Mouse (Mus musculus) lung, adult 2 months (tissue): Measurements from ENCODE around the gene Cd81. TPM values are rescaled to one million over a fixed set of nuclear protein-coding genes. Genes with fewer than 3 reads are reported as not detected.

Experiments
- DNase-seq: peaks from one replicate; pipeline ENCODE4 v3.0.0; 2022
- H3K4me1 ChIP-seq: fragments of 200-500 bp; 2 replicates; pipeline ENCODE4 v1.6.1; 2011; ENCODE audit warnings: low read length; ENCODE audit not compliant: control insufficient read depth, insufficient read depth
- H3K4me3 ChIP-seq: fragments of 200-500 bp; replicated peaks from 2 replicates; pipeline ENCODE3; 2011; ENCODE audit warnings: low read depth, mild to moderate bottlenecking, control low read depth, low read length; ENCODE audit errors: extremely low read depth
- CTCF ChIP-seq: fragments of 200-500 bp; IDR thresholded peaks from 2 replicates; pipeline ENCODE4 v1.5.1; 2011; ENCODE audit warnings: mild to moderate bottlenecking, low read length, control low read depth; ENCODE audit not compliant: insufficient read depth
- POLR2A ChIP-seq: fragments of 200-500 bp; IDR thresholded peaks from 2 replicates; pipeline ENCODE4 v1.6.1; 2011; ENCODE audit warnings: low read depth, mild to moderate bottlenecking, control low read depth, low read length, borderline replicate concordance; ENCODE audit errors: extremely low read depth
- WGBS: fragments of 180-500 bp; shearing (Covaris S2); methylation state at CpG from one replicate; pipeline ENCODE4 v1.1.7; 2018; 5-methylcytosine and 5-hydroxymethylcytosine counted together
- polyA plus RNA-seq: library from polyadenylated mRNA; depleted of rRNA; stranded (reverse); fragments of >200 nt; gene quantifications from 2 replicates; pipeline ENCODE4 v1.2.3, GENCODE M21; 2012

Gene Cd81
- polyA plus RNA-seq, 1 experiment: 575 TPM

DNA sequence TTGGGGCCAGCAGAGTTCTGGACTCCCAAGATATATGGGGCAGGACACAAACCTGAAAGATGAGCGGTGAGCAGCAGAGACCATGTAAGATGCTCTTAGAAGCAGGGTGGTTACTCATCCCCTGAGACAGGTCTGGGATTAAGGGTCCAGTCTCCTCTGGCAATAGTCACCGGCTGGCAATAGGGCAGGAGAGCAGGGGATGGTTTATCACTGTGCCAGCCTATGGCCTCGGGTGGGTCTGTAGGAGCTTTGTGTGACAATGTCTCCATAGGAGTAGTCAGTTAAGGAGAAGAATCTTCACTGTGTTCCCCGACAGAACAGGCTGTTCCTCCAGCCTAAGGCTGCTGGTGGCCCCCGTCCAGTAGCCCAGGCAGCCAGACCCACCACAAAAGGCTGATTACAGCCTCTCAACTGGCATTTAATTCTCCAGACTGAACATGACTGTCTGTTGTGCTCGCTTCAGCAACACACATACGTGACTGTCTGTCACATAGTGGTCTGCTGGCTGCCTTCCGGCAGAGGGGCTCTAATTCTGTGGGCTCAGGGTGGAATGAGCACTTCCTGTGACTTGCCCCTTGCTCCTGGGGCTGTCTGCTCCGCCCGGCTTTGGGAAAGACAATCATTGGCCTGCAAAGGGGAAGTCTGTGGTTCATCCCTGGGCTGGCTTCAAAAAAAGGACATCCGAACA is 3.1 kb downstream of the Cd81 start:
- TF ChIP-seq POLR2A: no peak
- no peak for TF ChIP-seq CTCF
- Histone ChIP-seq H3K4me1 (peaks cover 38% of the 10 kb centered on the region), H3K4me3 (no peak overlapping the region)
- WGBS: 51% methylated on average over 11 of the region's 11 CpGs
- DNase-seq: no peak

DNA sequence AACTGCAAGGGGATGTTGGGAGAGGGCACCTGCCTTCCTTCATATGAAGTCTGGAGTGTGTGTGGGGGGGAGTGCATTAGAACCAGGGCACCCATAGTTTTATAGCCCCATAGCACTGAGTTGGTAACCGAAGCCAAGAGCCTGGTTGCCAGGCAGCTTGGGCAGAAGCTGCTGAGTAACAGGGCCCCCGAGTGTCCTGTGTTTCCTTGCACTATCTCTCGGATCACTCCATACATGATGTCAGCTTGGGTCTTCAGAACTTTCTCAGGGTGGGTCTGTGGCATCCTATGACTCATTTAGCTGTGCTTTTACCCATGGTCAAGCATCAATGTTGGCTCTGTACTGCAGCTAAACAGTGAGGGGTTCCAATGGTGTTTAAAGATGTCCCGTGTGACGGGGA is 4.5 kb downstream of the Cd81 start:
- no peak for DNase-seq
- H3K4me3 ChIP-seq: no peak overlapping the region
- 65% methylated on average over 5 of the region's 5 CpGs for WGBS
- peaks cover 38% of the 10 kb centered on the region for H3K4me1 ChIP-seq
- no peak for TF ChIP-seq CTCF
- TF ChIP-seq POLR2A: no peak

DNA sequence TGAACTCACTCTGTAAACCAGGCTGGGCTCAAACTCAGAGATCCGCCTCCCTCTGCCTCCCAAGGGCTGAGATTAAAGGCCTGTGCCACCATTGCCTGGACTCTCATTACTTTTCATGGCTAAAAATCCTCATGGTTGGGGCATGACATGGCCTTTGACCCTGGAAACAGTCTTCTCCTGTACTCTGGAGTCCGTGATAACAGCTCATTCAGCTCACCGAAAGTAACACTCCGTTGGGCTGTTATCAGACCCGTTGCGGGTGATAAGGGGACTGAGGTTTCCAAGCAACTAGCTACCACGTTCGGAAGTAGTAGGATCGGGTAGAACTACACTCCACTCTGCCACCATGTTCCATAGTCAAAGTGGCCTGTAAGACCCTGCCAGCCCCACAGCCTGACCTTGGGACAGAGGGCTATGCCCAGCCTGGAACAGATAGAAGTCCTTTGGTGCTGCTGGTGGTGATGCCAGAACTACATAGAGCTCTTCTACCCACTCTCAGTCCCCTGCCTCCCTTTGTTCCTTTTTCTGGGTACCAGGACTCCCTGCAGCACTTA is 5.2 kb downstream of the Cd81 start:
- no peak for DNase-seq
- peaks cover 38% of the 10 kb centered on the region for H3K4me1 ChIP-seq
- no peak for TF ChIP-seq CTCF
- TF ChIP-seq POLR2A: no peak
- H3K4me3 ChIP-seq: no peak overlapping the region
- 49% methylated on average over 9 of the region's 9 CpGs for WGBS

DNA sequence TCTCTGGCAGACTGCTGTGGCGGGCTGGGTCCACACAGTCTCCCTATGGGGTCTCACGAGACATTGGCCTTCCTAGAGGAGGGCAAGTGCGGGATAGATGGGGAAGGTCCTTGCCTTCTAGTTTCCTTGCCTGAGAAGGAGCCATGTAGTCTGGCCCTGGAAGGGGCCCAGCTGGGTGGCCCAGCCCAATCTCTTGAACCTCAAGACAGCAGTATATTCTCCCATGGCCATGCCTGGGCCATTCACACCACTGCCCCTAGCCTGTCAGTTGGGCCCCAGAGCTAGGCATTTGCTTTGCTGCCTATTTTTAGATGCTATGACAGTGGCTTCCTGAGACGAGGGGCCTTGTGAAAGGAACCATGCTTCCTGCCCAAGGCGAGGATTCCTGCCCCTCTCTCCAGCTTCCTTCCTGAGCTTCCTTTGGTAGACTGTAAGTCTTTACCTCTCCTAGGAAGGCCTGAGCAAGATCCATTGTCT is 5.7 kb downstream of the Cd81 start:
- WGBS: 30% methylated on average over 5 of the region's 5 CpGs
- DNase-seq: no peak
- peaks cover 38% of the 10 kb centered on the region for H3K4me1 ChIP-seq
- H3K4me3 ChIP-seq: no peak overlapping the region
- no peak for TF ChIP-seq CTCF
- TF ChIP-seq POLR2A: no peak

DNA sequence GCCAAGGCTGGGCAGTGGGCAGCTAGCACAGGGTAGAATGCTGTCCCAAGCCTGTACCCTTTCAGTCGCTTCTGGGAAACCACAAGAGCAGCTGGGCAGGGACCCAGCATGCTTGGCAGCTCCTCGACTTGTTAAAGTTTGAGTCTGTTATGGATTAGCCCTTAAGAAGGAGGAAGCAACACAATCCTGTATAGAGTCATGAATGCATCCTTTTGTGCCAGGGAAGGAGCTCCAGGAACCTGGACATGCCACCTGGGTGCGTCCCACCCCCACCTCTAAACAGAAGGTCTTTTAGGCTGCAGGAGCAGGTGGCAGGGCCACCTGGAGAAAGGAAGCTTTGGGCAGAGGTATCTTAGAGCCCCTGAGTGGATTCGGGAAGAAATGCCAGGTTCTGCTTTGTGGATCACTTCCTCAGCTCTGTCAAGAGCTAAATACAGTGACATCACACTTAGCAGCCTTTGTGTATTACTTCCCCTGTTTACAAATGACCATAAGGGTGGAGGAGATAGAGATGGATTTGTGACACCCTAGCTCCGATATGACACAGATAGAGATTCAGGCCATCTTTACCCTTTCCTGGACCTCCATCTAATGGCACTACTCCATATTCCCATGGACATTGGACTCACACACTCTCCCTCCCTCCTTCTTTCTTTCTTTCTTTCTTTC is 6.8 kb downstream of the Cd81 start:
- H3K4me1 ChIP-seq: peaks cover 33% of the 10 kb centered on the region
- DNase-seq: no peak

DNA sequence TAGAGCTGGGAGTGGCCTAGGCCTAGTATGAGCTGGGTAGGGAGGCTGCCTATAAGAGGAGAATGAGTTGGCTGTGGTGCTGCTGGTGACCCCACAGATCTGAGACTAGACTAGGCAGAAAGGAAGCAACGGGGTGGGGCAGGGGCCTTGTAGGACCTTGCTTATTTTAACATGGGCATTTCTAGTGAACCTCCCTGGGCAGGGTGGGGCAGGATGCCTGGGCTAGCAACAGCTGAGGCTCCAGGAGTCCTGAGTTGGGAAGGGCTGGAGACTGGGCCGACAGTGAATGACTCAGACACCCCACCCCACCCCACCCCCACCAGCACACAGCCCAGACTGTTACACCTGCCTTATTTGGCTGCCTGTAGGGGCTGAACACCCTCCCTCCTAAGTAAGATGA is 10.2 kb downstream of the Cd81 start:
- Histone ChIP-seq H3K4me3 (no peak overlapping the region), H3K4me1 (peaks cover 17% of the 10 kb centered on the region)
- no peak for TF ChIP-seq POLR2A
- no peak for TF ChIP-seq CTCF
- no peak for DNase-seq
- WGBS: 40% methylated on average over 2 of the region's 2 CpGs

More for the DNA sequence above, 6.8 kb downstream of the Cd81 start:
- 20% methylated on average over 5 of the region's 5 CpGs for WGBS
- H3K4me3 ChIP-seq: no peak overlapping the region
- TF ChIP-seq CTCF (no peak), POLR2A (no peak)

DNA sequence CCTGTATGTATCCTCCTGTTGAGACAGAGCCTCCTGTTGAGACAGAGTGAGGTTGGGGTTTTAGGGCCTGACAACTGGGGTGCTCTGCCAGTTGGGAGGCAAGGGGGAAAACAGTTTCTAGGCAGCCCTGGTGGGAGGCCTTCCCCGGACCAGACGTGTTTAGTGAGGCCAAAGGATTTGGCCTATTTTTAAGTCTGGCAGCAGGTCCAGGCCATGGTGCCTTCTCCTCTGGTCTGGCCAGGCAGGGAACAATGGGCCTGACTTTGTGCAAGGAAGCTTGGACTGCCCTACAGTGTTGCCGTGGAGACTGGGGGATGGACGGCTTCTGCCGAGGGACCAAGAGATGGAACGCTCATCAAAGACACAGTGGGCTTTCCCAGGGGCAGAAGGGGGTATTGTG is 11.7 kb downstream of the Cd81 start:
- 75% methylated on average over 6 of the region's 6 CpGs for WGBS
- DNase-seq: no peak
- TF ChIP-seq POLR2A (no peak), CTCF (no peak)
- H3K4me1 ChIP-seq: peaks cover 6% of the 10 kb centered on the region
- no peak overlapping the region for H3K4me3 ChIP-seq

DNA sequence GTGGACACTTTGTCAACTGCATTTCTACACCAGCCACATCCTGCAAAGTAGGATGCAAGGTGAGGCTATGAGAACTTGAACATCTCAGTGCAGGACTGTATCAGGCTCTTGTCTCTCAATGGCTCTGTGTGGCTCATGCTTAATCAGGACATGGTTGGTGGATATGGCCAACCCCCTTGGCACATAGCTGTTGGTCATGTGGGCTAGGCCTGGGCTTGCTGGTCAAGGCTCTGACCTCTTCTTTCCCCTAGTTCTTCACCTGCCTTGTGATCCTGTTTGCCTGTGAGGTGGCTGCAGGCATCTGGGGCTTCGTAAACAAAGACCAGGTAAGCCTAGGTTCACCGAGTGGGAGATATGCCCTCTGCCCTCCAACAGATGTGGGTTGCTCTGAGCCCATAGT is 13.2 kb downstream of the Cd81 start:
- TF ChIP-seq CTCF (no peak), POLR2A (no peak)
- Histone ChIP-seq H3K4me1 (peaks cover 11% of the 10 kb centered on the region), H3K4me3 (no peak overlapping the region)
- 95% methylated on average over 2 of the region's 2 CpGs for WGBS
- DNase-seq: no peak

DNA sequence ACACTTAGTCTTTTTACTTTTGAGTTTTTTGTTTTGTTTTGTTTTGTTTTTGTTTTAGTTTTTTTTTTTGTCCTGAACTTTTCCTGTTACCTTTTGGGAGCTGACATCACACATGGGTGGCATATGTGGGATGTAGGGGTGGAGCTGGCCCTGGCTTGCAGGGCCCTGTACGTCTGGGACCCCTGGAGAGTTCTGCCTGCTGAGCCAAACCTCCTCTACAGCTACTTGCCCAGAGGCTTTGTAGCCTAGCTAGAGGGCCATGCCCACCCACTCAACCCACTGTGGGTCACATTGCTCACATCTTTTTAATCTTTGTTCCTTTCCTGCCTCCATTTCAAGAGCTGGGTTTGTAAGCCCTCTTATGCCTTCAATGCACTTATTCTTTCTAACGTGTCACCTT is 14.9 kb downstream of the Cd81 start:
- Histone ChIP-seq H3K4me1 (peaks cover 11% of the 10 kb centered on the region), H3K4me3 (no peak overlapping the region)
- WGBS: 64% methylated on average over 2 of the region's 2 CpGs
- no peak for TF ChIP-seq CTCF
- no peak for TF ChIP-seq POLR2A
- no peak for DNase-seq
